Mouse (Mus musculus) 3T3-L1 (cell line): ENCODE results near the gene Tcaf3.

Experiments used
- DNase-seq: peaks from one replicate; pipeline ENCODE4 v3.0.0-alpha.2; 2015; ENCODE audit warnings: low read depth, low spot score

The Tcaf3 gene

GRCm38 (mm10) chr6:42542036-42543031 is 55.2 kb downstream of the Tcaf3 start:
- DNase-seq: peak; percentile 96

DNA sequence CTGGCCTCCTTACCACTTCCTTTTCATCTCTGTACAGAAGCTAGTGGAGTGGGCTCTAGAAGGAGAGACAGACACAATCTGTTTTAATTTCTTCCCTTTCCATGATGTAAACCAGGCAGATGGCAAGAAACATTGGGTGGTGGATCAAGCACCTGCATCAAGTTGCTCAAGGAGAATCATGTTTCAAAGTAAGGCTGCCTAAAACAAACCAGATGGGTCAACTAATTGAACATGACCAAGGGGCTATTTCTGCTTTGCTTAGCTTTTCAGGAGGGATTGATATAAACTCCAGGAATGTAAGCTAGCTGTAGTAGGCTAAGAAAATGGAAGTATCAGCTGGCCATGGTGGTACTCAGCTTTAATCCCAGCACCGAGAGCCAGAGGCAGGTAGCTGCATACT is 56.8 kb downstream of the Tcaf3 start:
- DNase-seq: peak; percentile 42

DNA sequence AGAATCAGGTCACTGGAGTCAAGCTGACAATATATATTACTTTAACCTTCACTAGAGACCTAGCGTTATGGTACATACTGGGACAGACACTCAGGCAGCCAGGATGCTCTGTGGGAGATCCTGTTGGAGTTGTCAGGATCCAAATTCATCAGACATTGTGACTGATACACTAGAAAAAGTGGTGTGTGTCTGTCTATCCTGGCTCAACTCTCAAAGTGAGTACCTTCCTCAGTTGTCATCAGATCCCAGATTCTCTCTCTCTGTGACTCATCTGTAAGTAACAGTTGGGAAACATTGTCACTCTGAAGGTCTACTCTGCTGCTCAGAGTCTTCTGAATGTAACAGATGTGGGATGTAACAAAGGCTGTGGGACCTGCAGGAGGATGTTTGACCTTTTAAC is 57.8 kb downstream of the Tcaf3 start:
- DNase-seq: peak; percentile 39
